In the genomic region with DNA sequence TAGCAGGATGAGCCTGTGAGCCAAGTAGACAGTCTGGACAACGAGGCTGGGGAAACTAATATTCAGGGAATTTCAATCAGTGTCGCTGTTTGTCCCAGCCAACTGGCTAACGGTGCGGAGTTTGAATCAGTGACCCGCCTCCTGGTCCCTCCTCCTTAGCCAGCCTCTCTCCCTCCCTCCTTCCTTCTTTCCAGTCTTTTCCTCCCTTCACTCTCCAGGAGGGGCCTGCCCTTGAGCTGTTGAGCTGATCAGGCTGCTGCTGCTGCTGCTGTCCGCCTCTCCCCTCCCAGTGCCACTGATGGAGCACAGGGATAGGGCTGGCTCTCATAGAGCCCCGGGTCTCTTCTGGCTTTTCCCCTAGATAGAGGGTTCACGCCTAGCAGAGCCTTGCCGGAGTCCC, we compare ENCODE assay signal across 8 mouse cellular contexts. TPM values are rescaled to one million over a fixed set of nuclear protein-coding genes. Genes with fewer than 3 reads are reported as not detected.
A peak's percentile ranks its signal among the peaks of the same experiment; 100 is the strongest.
DNase-seq lines count a peak whose midpoint lies in the region; ATAC-seq and TF ChIP-seq lines count a peak whose summit lies in the region.

A gene (plus strand): TSS at position 203 of the 400 bp plus-strand sequence.

- ATAC-seq in midbrain, embryonic 16.5 days = no peak

- no peak within 1 kb of the TSS for H3K4me3 ChIP-seq in midbrain, embryonic 10.5 days
- H3K4me3 ChIP-seq in midbrain, embryonic 16.5 days (ENCODE audit: low read depth, low read length) = no peak within 1 kb of the TSS
- peak within 1 kb of the TSS; percentile 35 for H3K4me3 ChIP-seq in small intestine, adult 2 months (ENCODE audit: low read depth, low read length)

- H3K4me1 ChIP-seq in midbrain, embryonic 10.5 days = no peaks in the 10 kb centered on the region
- no peaks in the 10 kb centered on the region for H3K4me1 ChIP-seq in midbrain, embryonic 16.5 days (ENCODE audit: control insufficient read depth, insufficient read depth, low read length)
- H3K4me1 ChIP-seq in small intestine, adult 2 months (ENCODE audit: control insufficient read depth, insufficient read depth, insufficient read length, low read length) = no peaks in the 10 kb centered on the region

- H3K27me3 ChIP-seq in midbrain, embryonic 10.5 days (ENCODE audit: low read depth, poor library complexity, severe bottlenecking) = peaks cover 89% of the 10 kb centered on the region
- H3K27me3 ChIP-seq in midbrain, embryonic 16.5 days (ENCODE audit: control insufficient read depth, insufficient read depth, low read depth, low read length) = no peaks in the 10 kb centered on the region; the same call in 1 of the 2 replicates
- no peaks in the 10 kb centered on the region for H3K27me3 ChIP-seq in small intestine, adult 2 months (ENCODE audit: control insufficient read depth, insufficient read depth, low read length)

- WGBS in midbrain, embryonic 10.5 days = 50% methylated on average over 9 of the region's 9 CpGs
- WGBS in midbrain, embryonic 16.5 days = 55% methylated on average over 9 of the region's 9 CpGs
- WGBS in small intestine, adult 2 months = 48% methylated on average over 9 of the region's 9 CpGs

- no peaks in the 10 kb centered on the region for H3K36me3 ChIP-seq in midbrain, embryonic 10.5 days
- H3K36me3 ChIP-seq in midbrain, embryonic 16.5 days (ENCODE audit: control insufficient read depth, insufficient read depth, low read length) = no peaks in the 10 kb centered on the region
- H3K36me3 ChIP-seq in small intestine, adult 2 months (ENCODE audit: control insufficient read depth, insufficient read depth, low read length) = no peaks in the 10 kb centered on the region

- no peaks in the 10 kb centered on the region for H3K9me3 ChIP-seq in midbrain, embryonic 10.5 days (replicated peaks)
- no peaks in the 10 kb centered on the region for H3K9me3 ChIP-seq in midbrain, embryonic 16.5 days (replicated peaks; ENCODE audit: control insufficient read depth, low read length, poor library complexity, severe bottlenecking)

- no peak within 1 kb of the TSS for H3K4me2 ChIP-seq in midbrain, embryonic 16.5 days (ENCODE audit: low read length)

- H3K27ac ChIP-seq in midbrain, embryonic 10.5 days (replicated peaks) = no peak within 1 kb of the TSS
- no peak within 1 kb of the TSS for H3K27ac ChIP-seq in midbrain, embryonic 16.5 days (ENCODE audit: low read length)
- no peak within 1 kb of the TSS for H3K27ac ChIP-seq in small intestine, adult 2 months (ENCODE audit: insufficient read depth, low read depth, low read length)

- intact Hi-C loops in gastrocnemius, postnatal 14 days (cut with DNase I; ENCODE audit: low total_unique reads) = no loop called here

- TF ChIP-seq CTCF in small intestine, adult 2 months (IDR thresholded peaks at IDR 0.05; ENCODE audit: extremely low read depth, insufficient read length, insufficient replicate concordance, low read depth, low read length) = no peak

- no peak for TF ChIP-seq POLR2A in small intestine, adult 2 months (IDR thresholded peaks at IDR 0.05; ENCODE audit: low read depth, low read length)

- DNase-seq in midbrain, embryonic 10.5 days (ENCODE audit: low spot score) = no peak
- no peak for DNase-seq in gastrocnemius, postnatal 14 days
- DNase-seq in kidney, postnatal 10 days = peak; percentile 45
- DNase-seq in frontal cortex, postnatal 36 days (ENCODE audit: low spot score in 2 of 2) = no peak
- no peak for DNase-seq in urinary bladder, postnatal 36 days (ENCODE audit: low spot score in 2 of 2)
- DNase-seq in ovary, adult 18-20 months (ENCODE audit: low spot score) = no peak

- H3K9ac ChIP-seq in midbrain, embryonic 16.5 days (ENCODE audit: low read depth, low read length) = no peak within 1 kb of the TSS

RNA-seq across cellular contexts. Expression of the gene that starts here (rescaled TPM):
- polyA plus RNA-seq in midbrain, embryonic 10.5 days (2016; fragmentation: Nextera tagmentation; extraction: Ambion mirVana) = 14.8 and 16.4 TPM in 2 replicates
- polyA plus RNA-seq in midbrain, embryonic 16.5 days (2015; fragmentation: Nextera tagmentation; extraction: Ambion mirVana) = 3.8 and 5.1 TPM in 2 replicates
- total RNA-seq in gastrocnemius, postnatal 14 days (2021) = 10 to 100 TPM; 25.3 TPM
- 2.5 and 3.7 TPM in 2 replicates for polyA plus RNA-seq in small intestine, adult 2 months (2012; rRNA removed)
